ENCODE assay signal across 13 mouse cellular contexts in the genomic region with DNA sequence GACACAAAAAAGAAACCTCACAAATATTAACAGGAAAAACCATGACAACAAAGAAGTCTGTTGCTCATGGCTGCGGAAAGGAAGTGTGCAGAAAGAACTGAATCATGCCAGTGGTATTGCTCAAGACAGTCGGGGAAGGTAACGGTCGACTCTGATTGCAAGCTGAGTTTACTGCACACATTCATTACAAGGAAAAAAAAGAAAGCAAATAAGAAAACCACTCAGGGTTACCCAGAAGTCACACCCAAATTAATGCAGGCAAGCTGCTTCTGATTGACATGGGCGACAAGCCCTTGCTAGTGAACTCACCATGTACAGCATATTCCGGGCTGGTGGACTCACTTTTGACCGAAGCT. TPM values are rescaled to one million over a fixed set of nuclear protein-coding genes. Genes with fewer than 3 reads are reported as not detected.
DNase-seq lines count a peak whose midpoint lies in the region; ATAC-seq and TF ChIP-seq lines count a peak whose summit lies in the region.
"Had no signal": no experiment of that assay in that cellular context is flagged by ENCODE, and none has a peak within 500 bp of the region (broad histone marks: within the 10 kb centered on the region; RNA-seq: fewer than 3 reads in every experiment).

No protein-coding gene starts in this region.

- H3K27ac ChIP-seq in embryonic fibroblast, embryonic 13.5 days (ENCODE audit: insufficient read depth, low read length) = peak overlapping the region; percentile 66; the same call in 1 of the 2 replicates
- no peak overlapping the region for H3K27ac ChIP-seq in lung, postnatal 0 days (ENCODE audit: low read length)
- peak overlapping the region; percentile 18; the same call in 1 of the 2 replicates for H3K27ac ChIP-seq in stomach, postnatal 0 days (replicated peaks)
- H3K27ac ChIP-seq in left cerebral cortex, adult 2 months = no peak overlapping the region
- H3K27ac ChIP-seq: forebrain, embryonic 15.5 days; heart, embryonic 13.5 days; limb, embryonic 15.5 days had no signal

- intact Hi-C loops in left cerebral cortex, adult 2 months (cut with DNase I) = no loop called here

- H3K27me3 ChIP-seq in lung, postnatal 0 days (replicated peaks; ENCODE audit: insufficient read depth, low read length) = no peaks in the 10 kb centered on the region
- no peaks in the 10 kb centered on the region for H3K27me3 ChIP-seq in stomach, postnatal 0 days (ENCODE audit: control insufficient read depth, insufficient read depth, low read length)
- H3K27me3 ChIP-seq: forebrain, embryonic 15.5 days; heart, embryonic 13.5 days; limb, embryonic 15.5 days had no signal

- no peak overlapping the region for H3K9ac ChIP-seq in lung, postnatal 0 days (replicated peaks; ENCODE audit: low read depth)
- H3K9ac ChIP-seq in stomach, postnatal 0 days (ENCODE audit: low read length) = no peak overlapping the region
- H3K9ac ChIP-seq: forebrain, embryonic 15.5 days; heart, embryonic 13.5 days; limb, embryonic 15.5 days had no signal

- DNase-seq in lung, adult 2 months = no peak
- no peak for DNase-seq in lung, postnatal 10 days
- DNase-seq in lung, postnatal 0 days (ENCODE audit: low spot score) = peak; percentile 53
- peak; percentile 22 for DNase-seq in stomach, postnatal 0 days (ENCODE audit: low spot score)
- no peak for DNase-seq in left cerebral cortex, adult 2 months (ENCODE audit: extremely low spot score in 1 of 2, low spot score in 2 of 2)
- no peak for DNase-seq in cerebellum, postnatal 10 days
- DNase-seq: adrenal gland, postnatal 14 days; embryo, embryonic 11 days had no signal

- TF ChIP-seq CTCF in lung, adult 2 months (IDR thresholded peaks at IDR 0.05; ENCODE audit: insufficient read depth, low read length) = no peak
- TF ChIP-seq CTCF in embryonic fibroblast, embryonic 13.5 days (IDR thresholded peaks at IDR 0.05; ENCODE audit: borderline replicate concordance, insufficient read depth, low read length) = no peak
- TF ChIP-seq CTCF in lung, postnatal 0 days (IDR thresholded peaks at IDR 0.05) = no peak
- TF ChIP-seq CTCF in stomach, postnatal 0 days (IDR thresholded peaks at IDR 0.05; ENCODE audit: low read depth) = no peak
- TF ChIP-seq CTCF in left cerebral cortex, adult 2 months (IDR thresholded peaks at IDR 0.05) = no peak

- H3K4me2 ChIP-seq in lung, postnatal 0 days (replicated peaks; ENCODE audit: low read depth, low read length) = no peak overlapping the region
- peak overlapping the region; percentile 27; the same call in 1 of the 2 replicates for H3K4me2 ChIP-seq in stomach, postnatal 0 days (replicated peaks; ENCODE audit: low read depth)
- H3K4me2 ChIP-seq: forebrain, embryonic 15.5 days; heart, embryonic 13.5 days; limb, embryonic 15.5 days had no signal

- TF ChIP-seq POLR2A in lung, adult 2 months (IDR thresholded peaks at IDR 0.05; ENCODE audit: borderline replicate concordance, extremely low read depth, low read depth, low read length) = no peak
- no peak for TF ChIP-seq POLR2A in embryonic fibroblast, embryonic 13.5 days (IDR thresholded peaks at IDR 0.05; ENCODE audit: low read depth, low read length)

- no peaks in the 10 kb centered on the region for H3K36me3 ChIP-seq in lung, postnatal 0 days (ENCODE audit: insufficient read depth, low read length)
- no peaks in the 10 kb centered on the region for H3K36me3 ChIP-seq in stomach, postnatal 0 days (ENCODE audit: control insufficient read depth, insufficient read depth, low read length)
- H3K36me3 ChIP-seq: forebrain, embryonic 15.5 days; heart, embryonic 13.5 days; limb, embryonic 15.5 days had no signal

- H3K4me1 ChIP-seq in lung, adult 2 months (ENCODE audit: control insufficient read depth, insufficient read depth, low read length) = no peaks in the 10 kb centered on the region
- no peaks in the 10 kb centered on the region; the same call in none of the 2 replicates for H3K4me1 ChIP-seq in embryonic fibroblast, embryonic 13.5 days (ENCODE audit: control insufficient read depth, insufficient read depth, low read length)
- H3K4me1 ChIP-seq in lung, postnatal 0 days (ENCODE audit: insufficient read depth, low read depth, low read length) = no peaks in the 10 kb centered on the region
- H3K4me1 ChIP-seq in stomach, postnatal 0 days (replicated peaks; ENCODE audit: control insufficient read depth, insufficient read depth) = no peaks in the 10 kb centered on the region
- H3K4me1 ChIP-seq: forebrain, embryonic 15.5 days; heart, embryonic 13.5 days; limb, embryonic 15.5 days had no signal

- TF ChIP-seq EP300 in lung, postnatal 0 days (IDR thresholded peaks at IDR 0.05) = no peak
- no peak for TF ChIP-seq EP300 in stomach, postnatal 0 days (optimal IDR thresholded peaks at IDR 0.05)

- peak; percentile 55 for ATAC-seq in lung, postnatal 0 days
- ATAC-seq in stomach, postnatal 0 days (ENCODE audit: low FRiP score, low TSS enrichment) = peak; percentile 67; the same call in 1 of the 2 replicates
- ATAC-seq in frontal cortex, adult (ENCODE audit: low TSS enrichment) = no peak
- ATAC-seq: forebrain, embryonic 15.5 days had no signal

- peak overlapping the region; percentile 42 for H3K4me3 ChIP-seq in lung, adult 2 months (replicated peaks; ENCODE audit: extremely low read depth, low read depth, low read length)
- H3K4me3 ChIP-seq in embryonic fibroblast, embryonic 13.5 days (ENCODE audit: insufficient read depth, low read length) = peak overlapping the region; percentile 7; the same call in 1 of the 2 replicates
- no peak overlapping the region for H3K4me3 ChIP-seq in lung, postnatal 0 days (ENCODE audit: low read depth, low read length)
- H3K4me3 ChIP-seq in stomach, postnatal 0 days (ENCODE audit: low read depth, low read length) = peak overlapping the region; percentile 15; the same call in 1 of the 2 replicates
- H3K4me3 ChIP-seq in left cerebral cortex, adult 2 months = no peak overlapping the region
- H3K4me3 ChIP-seq: forebrain, embryonic 15.5 days; heart, embryonic 13.5 days; limb, embryonic 15.5 days had no signal

- H3K9me3 ChIP-seq in lung, postnatal 0 days (ENCODE audit: low read length) = no peaks in the 10 kb centered on the region
- no peaks in the 10 kb centered on the region for H3K9me3 ChIP-seq in stomach, postnatal 0 days (ENCODE audit: control insufficient read depth, low read length)
- H3K9me3 ChIP-seq: forebrain, embryonic 15.5 days; heart, embryonic 13.5 days; limb, embryonic 15.5 days had no signal

- 58% methylated on average over 7 of the region's 7 CpGs for WGBS in lung, adult 2 months
- 75% methylated on average over 7 of the region's 7 CpGs for WGBS in lung, postnatal 0 days
- whole genome bisulfite sequencing in stomach, postnatal 0 days = 48% methylated on average over 7 of the region's 7 CpGs

RNA-seq across cellular contexts. Expression of a gene that starts 5.9 kb away (rescaled TPM):
- polyA plus RNA-seq in lung, adult 2 months (2012; rRNA removed) = 10.6 and 16.1 TPM in 2 replicates
- polyA plus RNA-seq in embryonic fibroblast, embryonic 13.5 days (2011; ENCODE audit: insufficient read length, low read depth, missing spikeins) = 28.6 and 54.2 TPM in 2 replicates
- polyA plus RNA-seq in lung, postnatal 0 days (2015; fragmentation: Nextera tagmentation; extraction: Ambion mirVana) = 9.4 and 9.6 TPM in 2 replicates
- 12.9 and 16.0 TPM in 2 replicates for polyA plus RNA-seq in stomach, postnatal 0 days (2015; fragmentation: Nextera tagmentation; extraction: Ambion mirVana)
- 1 to 10 TPM in 1 of 2 experiments, under 1 TPM in 1; 0.97 to 2.2 TPM for total RNA-seq in left cerebral cortex, adult 2 months (2021)

RNA-seq across cellular contexts. Expression of a gene that starts 24.1 kb away (rescaled TPM):
- 4.9 and 6.3 TPM in 2 replicates for polyA plus RNA-seq in lung, adult 2 months (2012; rRNA removed)
- 37.6 and 39.3 TPM in 2 replicates for polyA plus RNA-seq in embryonic fibroblast, embryonic 13.5 days (2011; ENCODE audit: insufficient read length, low read depth, missing spikeins)
- polyA plus RNA-seq in lung, postnatal 0 days (2015; fragmentation: Nextera tagmentation; extraction: Ambion mirVana) = 18.6 and 20.6 TPM in 2 replicates
- 17.6 and 18.6 TPM in 2 replicates for polyA plus RNA-seq in stomach, postnatal 0 days (2015; fragmentation: Nextera tagmentation; extraction: Ambion mirVana)
- total RNA-seq in left cerebral cortex, adult 2 months (2021) = 10 to 100 TPM; 38.0 to 42.6 TPM

Comparison
In these comparisons a context has a peak if more than half of its experiments do, and no peak if none do; other contexts are left out.
1. DNase-seq: peak in lung, postnatal 0 days (single experiment) and stomach, postnatal 0 days (single experiment); none in lung, adult 2 months (single experiment), lung, postnatal 10 days (single experiment), left cerebral cortex, adult 2 months (0 of 2) and cerebellum, postnatal 10 days (0 of 2).
2. H3K4me3 ChIP-seq: peak in lung, adult 2 months (single experiment), embryonic fibroblast, embryonic 13.5 days (single experiment) and stomach, postnatal 0 days (single experiment); none in lung, postnatal 0 days (single experiment) and left cerebral cortex, adult 2 months (single experiment).
3. H3K27ac ChIP-seq: peak in embryonic fibroblast, embryonic 13.5 days (single experiment) and stomach, postnatal 0 days (single experiment); none in lung, postnatal 0 days (single experiment) and left cerebral cortex, adult 2 months (single experiment).